Comparison of ENCODE assay signal across 20 mouse cellular contexts in genomic region chr7:44193466-44193865, GRCm38 (mm10). TPM values are rescaled to one million over a fixed set of nuclear protein-coding genes. Genes with fewer than 3 reads are reported as not detected.
"Had no signal": no experiment of that assay in that cellular context is flagged by ENCODE, and none has a peak within 500 bp of the region (broad histone marks: within the 10 kb centered on the region; RNA-seq: fewer than 3 reads in every experiment).

No protein-coding gene starts in this region.

RNA-seq across cellular contexts. Expression of gene Klk1b3, which starts 4.5 kb away (rescaled TPM):
- polyA plus RNA-seq: cerebellum, adult 2 months; embryonic facial prominence, embryonic 10.5 days; embryonic facial prominence, embryonic 11.5 days; embryonic facial prominence, embryonic 12.5 days; embryonic facial prominence, embryonic 13.5 days; embryonic facial prominence, embryonic 14.5 days; embryonic facial prominence, embryonic 15.5 days; erythroblast, embryonic 14.5 days; forebrain, embryonic 10.5 days; forebrain, embryonic 11.5 days; forebrain, embryonic 12.5 days; forebrain, embryonic 13.5 days; forebrain, embryonic 14.5 days; forebrain, embryonic 15.5 days; forebrain, embryonic 16.5 days; forebrain, postnatal 0 days; frontal cortex, adult 2 months; heart, adult 2 months had no signal

RNA-seq across cellular contexts. Expression of gene Klk1b24, which starts 5.4 kb away (rescaled TPM):
- polyA plus RNA-seq: cortical plate, adult 2 months; embryonic facial prominence, embryonic 10.5 days; embryonic facial prominence, embryonic 11.5 days; embryonic facial prominence, embryonic 12.5 days; embryonic facial prominence, embryonic 13.5 days; embryonic facial prominence, embryonic 14.5 days; embryonic facial prominence, embryonic 15.5 days; erythroblast, embryonic 14.5 days; forebrain, embryonic 10.5 days; forebrain, embryonic 11.5 days; forebrain, embryonic 12.5 days; forebrain, embryonic 13.5 days; forebrain, embryonic 14.5 days; forebrain, embryonic 15.5 days; forebrain, embryonic 16.5 days; forebrain, postnatal 0 days; frontal cortex, adult 2 months; heart, adult 2 months had no signal

RNA-seq across cellular contexts. Expression of gene Klk1b4, which starts 13.8 kb away (rescaled TPM):
- polyA plus RNA-seq: cerebellum, adult 2 months; cortical plate, adult 2 months; embryonic facial prominence, embryonic 10.5 days; embryonic facial prominence, embryonic 11.5 days; embryonic facial prominence, embryonic 12.5 days; embryonic facial prominence, embryonic 13.5 days; embryonic facial prominence, embryonic 14.5 days; embryonic facial prominence, embryonic 15.5 days; erythroblast, embryonic 14.5 days; forebrain, embryonic 10.5 days; forebrain, embryonic 11.5 days; forebrain, embryonic 12.5 days; forebrain, embryonic 13.5 days; forebrain, embryonic 14.5 days; forebrain, embryonic 15.5 days; forebrain, embryonic 16.5 days; forebrain, postnatal 0 days; frontal cortex, adult 2 months; gonadal fat pad, adult 2 months had no signal

RNA-seq across cellular contexts. Expression of gene Klk1b5, which starts 22.3 kb away (rescaled TPM):
- polyA plus RNA-seq: cerebellum, adult 2 months; cortical plate, adult 2 months; embryonic facial prominence, embryonic 10.5 days; embryonic facial prominence, embryonic 11.5 days; embryonic facial prominence, embryonic 12.5 days; embryonic facial prominence, embryonic 13.5 days; embryonic facial prominence, embryonic 14.5 days; embryonic facial prominence, embryonic 15.5 days; erythroblast, embryonic 14.5 days; forebrain, embryonic 10.5 days; forebrain, embryonic 11.5 days; forebrain, embryonic 12.5 days; forebrain, embryonic 13.5 days; forebrain, embryonic 14.5 days; forebrain, embryonic 15.5 days; forebrain, embryonic 16.5 days; forebrain, postnatal 0 days; frontal cortex, adult 2 months; heart, adult 2 months had no signal

RNA-seq across cellular contexts. Expression of gene Klk1, which starts 31.7 kb away (rescaled TPM):
- polyA plus RNA-seq: cortical plate, adult 2 months; embryonic facial prominence, embryonic 10.5 days; embryonic facial prominence, embryonic 11.5 days; embryonic facial prominence, embryonic 12.5 days; embryonic facial prominence, embryonic 13.5 days; embryonic facial prominence, embryonic 14.5 days; embryonic facial prominence, embryonic 15.5 days; erythroblast, embryonic 14.5 days; forebrain, embryonic 10.5 days; forebrain, embryonic 11.5 days; forebrain, embryonic 12.5 days; forebrain, embryonic 13.5 days; forebrain, embryonic 14.5 days; forebrain, embryonic 15.5 days; forebrain, embryonic 16.5 days; forebrain, postnatal 0 days; frontal cortex, adult 2 months had no signal
